Mouse (Mus musculus): ENCODE results near the gene Gm26992.

GRCm38 (mm10) chrX:103393841-103394240 lies 28.0 kb upstream of the Gm26992 start:
- TF ChIP-seq POLR2A (IDR thresholded peaks at IDR 0.05; ENCODE audit: low read depth, low read length) (no peak), CTCF (conservative IDR thresholded peaks at IDR 0.05; ENCODE audit: insufficient read depth, insufficient read length, low read depth, low read length) (no peak)
